Mouse (Mus musculus) lung, postnatal 0 days (tissue): ENCODE measurements at regions not wholly inside any gene's neighbourhood (a gene's known extent, or its start where the extent isn't known, plus 50 kb on each side); places are given as distances from the start of the nearest gene placed in this dataset.

Experiments
- CTCF ChIP-seq: IDR thresholded peaks from 2 replicates; pipeline ENCODE4 v1.5.1; 2016; ENCODE audit warnings: antibody characterized with exemption, mild to moderate bottlenecking
- EP300 ChIP-seq: IDR thresholded peaks from 2 replicates; pipeline ENCODE4 v1.6.1; 2016; ENCODE audit warnings: antibody characterized with exemption, mild to moderate bottlenecking, control low read depth

DNA sequence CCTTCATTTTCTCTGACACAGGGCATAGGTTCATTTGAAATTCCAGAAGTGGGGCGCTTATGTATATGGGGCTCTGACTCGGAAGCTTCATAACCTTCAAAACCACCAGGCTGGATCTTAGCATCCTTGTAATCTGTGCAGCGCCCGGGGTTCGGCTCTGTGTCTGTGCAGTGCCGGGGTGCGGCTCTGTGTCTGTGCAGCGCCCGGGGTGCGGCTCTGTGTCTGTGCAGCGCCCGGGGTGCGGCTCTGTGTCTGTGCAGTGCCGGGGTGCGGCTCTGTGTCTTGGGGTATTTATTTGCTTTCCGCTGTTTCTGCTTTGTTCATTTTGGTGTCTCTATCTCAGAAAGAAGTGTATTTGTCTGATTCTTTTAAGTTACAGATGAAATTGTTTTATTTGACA, 77.7 kb downstream of the Aldh8a1 start:
- TF ChIP-seq CTCF, result no peak
- no peak for TF ChIP-seq EP300
